Mouse (Mus musculus) liver, embryonic 14.5 days (tissue): Measurements from ENCODE around the gene Fam32a. TPM values are rescaled to one million over a fixed set of nuclear protein-coding genes. Genes with fewer than 3 reads are reported as not detected.

ENCODE experiments used
- ATAC-seq: fragments of 200-750 bp; cut with Nextera tagmentation; 2 replicates; pipeline ENCODE4 v1.8.0; 2017; ENCODE audit warnings: moderate number of reproducible peaks, mild to moderate bottlenecking, moderate library complexity; ENCODE audit not compliant: insufficient read depth
- DNase-seq, 3 experiments: peaks; one replicate each; pipeline ENCODE4 v3.0.0-alpha.2; 2012 to 2013; ENCODE audit warnings: low read depth in 3 of 3, low spot score in 3 of 3
- H3K27ac ChIP-seq: fragments of 300-500 bp; sonication (generic); 2 replicates; pipeline ENCODE4 v1.5.1; 2014; ENCODE audit warnings: moderate library complexity, mild to moderate bottlenecking, control low read depth, inconsistent platforms
- H3K27me3 ChIP-seq: fragments of 300-500 bp; sonication (generic); 2 replicates; pipeline ENCODE4 v1.6.1; 2014; ENCODE audit warnings: mild to moderate bottlenecking, low read length, moderate library complexity; ENCODE audit not compliant: control insufficient read depth, insufficient read depth
- H3K36me3 ChIP-seq: fragments of 300-500 bp; sonication (generic); replicated peaks from 2 replicates; pipeline ENCODE4 v1.6.1; 2014; ENCODE audit warnings: low read depth; ENCODE audit not compliant: control insufficient read depth, insufficient read depth
- H3K4me1 ChIP-seq, 2 experiments: fragments of 200-500 bp in 1 of 2; fragments of 300-500 bp in 1 of 2; sonication (generic) in 1 of 2; replicated peaks; 2 replicates each; pipeline ENCODE4 v1.6.1; 2012 to 2014; ENCODE audit warnings: antibody characterized with exemption in 1 of 2, inconsistent platforms in 1 of 2, low read length in 1 of 2; ENCODE audit not compliant: control insufficient read depth in 2 of 2, insufficient read depth in 2 of 2
- H3K4me2 ChIP-seq: fragments of 300-500 bp; sonication (generic); 2 replicates; pipeline ENCODE4 v1.6.1; 2014; ENCODE audit warnings: low read depth, mild to moderate bottlenecking, control low read depth, moderate library complexity
- H3K4me3 ChIP-seq, 2 experiments: fragments of 200-500 bp in 1 of 2; fragments of 300-500 bp in 1 of 2; sonication (generic) in 1 of 2; 2 replicates each; pipeline ENCODE4 v1.5.1; 2012 to 2014; ENCODE audit warnings: low read depth in 2 of 2, low read length in 2 of 2, mild to moderate bottlenecking in 2 of 2, control low read depth in 1 of 2, inconsistent platforms in 1 of 2, moderate library complexity in 1 of 2; ENCODE audit not compliant: insufficient read depth in 1 of 2
- H3K9ac ChIP-seq: fragments of 300-500 bp; sonication (generic); replicated peaks from 2 replicates; pipeline ENCODE4 v1.6.1; 2014; ENCODE audit warnings: mild to moderate bottlenecking, control low read depth, moderate library complexity
- H3K9me3 ChIP-seq: fragments of 300-500 bp; sonication (generic); 2 replicates; pipeline ENCODE4 v1.6.1; 2016; ENCODE audit warnings: low read length, mixed read lengths; ENCODE audit not compliant: control insufficient read depth
- CTCF ChIP-seq: IDR thresholded peaks from 2 replicates; pipeline ENCODE4 v1.5.1; 2016; ENCODE audit warnings: antibody characterized with exemption, low read depth, control low read depth
- EP300 ChIP-seq: IDR thresholded peaks from 2 replicates; pipeline ENCODE4 v1.6.1; 2016; ENCODE audit warnings: antibody characterized with exemption, low read depth
- WGBS: fragments of 180-500 bp; shearing (Covaris S2); extraction: QIAGEN DNeasy Blood & Tissue Kit; methylation state at CpG from one replicate; pipeline ENCODE4 v1.1.7; 2014; ENCODE audit not compliant: insufficient replicate concordance; 5-methylcytosine and 5-hydroxymethylcytosine counted together
- polyA plus RNA-seq, 2 experiments: library from polyadenylated mRNA; depleted of rRNA in 1 of 2; stranded (reverse) in 1 of 2; unstranded in 1 of 2; fragments of >200 nt; fragmentation: Nextera tagmentation in 1 of 2; extraction: Ambion mirVana in 1 of 2; gene quantifications; 2 replicates each; pipeline versions ENCODE4 v1.2.1 to v1.2.3; 2012 to 2014

Fam32a gene
- polyA plus RNA-seq (2012; rRNA removed) (22.9 and 28.2 TPM in 2 replicates), polyA plus RNA-seq (2014; fragmentation: Nextera tagmentation; extraction: Ambion mirVana) (32.6 and 34.3 TPM in 2 replicates)

- peak; percentile 98 for ATAC-seq
- H3K4me2 ChIP-seq, result peak within 1 kb of the TSS; percentile 87
- 9% methylated on average over 39 of the region's 39 CpGs for WGBS
- peak within 1 kb of the TSS; percentile 78 to 97 for H3K4me3 ChIP-seq
- TF ChIP-seq CTCF (no peak), EP300 (no peak)
- no peaks in the 10 kb centered on the region for H3K9me3 ChIP-seq
- DNase-seq, result peak; percentile 97 to 98 (median 98)
- H3K9ac ChIP-seq, result peak within 1 kb of the TSS; percentile 74
- peaks cover 25% of the 10 kb centered on the region for H3K36me3 ChIP-seq
- H3K27me3 ChIP-seq, result no peaks in the 10 kb centered on the region
- peaks cover 2 to 9% of the 10 kb centered on the region in 2 experiments; a peak in 3 of 4 replicates for H3K4me1 ChIP-seq
- H3K27ac ChIP-seq, result peak within 1 kb of the TSS; percentile 66
Measured at GRCm38 (mm10) chr8:72219541-72220363, at the start of gene Fam32a. TSS of gene Fam32a (plus strand) at chr8:72219730.

GRCm38 (mm10) chr8:72177346-72177925 is 42.1 kb upstream of the Fam32a start:
- Histone ChIP-seq H3K9ac (no peak overlapping the region), H3K27ac (no peak overlapping the region), H3K4me3 (no peak overlapping the region), H3K27me3 (no peaks in the 10 kb centered on the region), H3K36me3 (peaks cover 61% of the 10 kb centered on the region), H3K4me2 (no peak overlapping the region), H3K9me3 (no peaks in the 10 kb centered on the region), H3K4me1 (no peaks in the 10 kb centered on the region)
- TF ChIP-seq CTCF (peak; percentile 86), EP300 (no peak)
- ATAC-seq (peak; percentile 22; the same call in 1 of the 2 replicates), DNase-seq (peak in 1 of 3 experiments; percentile 38)
- WGBS, result 58% methylated on average over 5 of the region's 5 CpGs

- no peaks in the 10 kb centered on the region for H3K4me1 ChIP-seq
- ATAC-seq (no peak; the same call in 1 of the 2 replicates), DNase-seq (peak in 1 of 3 experiments; percentile 23)
- H3K27ac ChIP-seq, result no peak overlapping the region
- 38% methylated on average over 2 of the region's 2 CpGs for WGBS
- H3K9ac ChIP-seq, result no peak overlapping the region
- TF ChIP-seq EP300 (no peak), CTCF (no peak)
- H3K36me3 ChIP-seq, result peaks cover 10% of the 10 kb centered on the region
- no peak overlapping the region for H3K4me3 ChIP-seq
- no peak overlapping the region for H3K4me2 ChIP-seq
- no peaks in the 10 kb centered on the region for H3K27me3 ChIP-seq
- H3K9me3 ChIP-seq, result no peaks in the 10 kb centered on the region
Measured at GRCm38 (mm10) chr8:72183554-72184202, 35.9 kb upstream of the Fam32a start.

GRCm38 (mm10) chr8:72187793-72188331 is 31.7 kb upstream of the Fam32a start:
- no peak overlapping the region for H3K4me3 ChIP-seq
- H3K9ac ChIP-seq, result no peak overlapping the region
- H3K4me1 ChIP-seq, result no peaks in the 10 kb centered on the region
- TF ChIP-seq CTCF (no peak), EP300 (no peak)
- 69% methylated on average over 2 of the region's 2 CpGs for WGBS
- no peak for ATAC-seq
- no peak overlapping the region for H3K27ac ChIP-seq
- H3K36me3 ChIP-seq, result no peaks in the 10 kb centered on the region
- no peak overlapping the region for H3K4me2 ChIP-seq
- no peaks in the 10 kb centered on the region for H3K27me3 ChIP-seq
- H3K9me3 ChIP-seq, result no peaks in the 10 kb centered on the region
- DNase-seq, result no peak
